Mouse (Mus musculus) ES-E14 (cell line): Measurements from ENCODE around the gene Rec114. TPM values are rescaled to one million over a fixed set of nuclear protein-coding genes. Genes with fewer than 3 reads are reported as not detected.

ENCODE experiments used
- DNase-seq: peaks from one replicate; pipeline ENCODE4 v3.0.0-alpha.2; 2013; ENCODE audit warnings: low read depth, low spot score
- H3K27ac ChIP-seq: 2 replicates; pipeline ENCODE4 v1.5.1; 2012; ENCODE audit warnings: low read depth, mild to moderate bottlenecking, low read length, moderate library complexity, mixed read lengths; ENCODE audit not compliant: poor library complexity, insufficient read depth, severe bottlenecking
- H3K36me3 ChIP-seq: 2 replicates; pipeline ENCODE4 v1.6.1; 2012; ENCODE audit warnings: mild to moderate bottlenecking, low read length, moderate library complexity, mixed read lengths; ENCODE audit not compliant: control insufficient read depth, poor library complexity, insufficient read depth, severe bottlenecking
- H3K4me1 ChIP-seq, 2 experiments: fragments of 150-350 bp in 1 of 2; sonication (generic) in 1 of 2; 2 replicates each; pipeline ENCODE4 v1.6.1; 2012; ENCODE audit warnings: low read length in 2 of 2, mild to moderate bottlenecking in 1 of 2, mixed read lengths in 1 of 2; ENCODE audit not compliant: control insufficient read depth in 2 of 2, insufficient read depth in 2 of 2, poor library complexity in 1 of 2
- H3K4me3 ChIP-seq, 2 experiments: fragments of 150-350 bp in 1 of 2; sonication (generic) in 1 of 2; 2 replicates each; pipeline ENCODE4 v1.5.1; 2012; ENCODE audit warnings: low read length in 2 of 2, low read depth in 1 of 2, mild to moderate bottlenecking in 1 of 2, mixed read lengths in 1 of 2; ENCODE audit not compliant: insufficient read depth in 1 of 2, poor library complexity in 1 of 2, severe bottlenecking in 1 of 2
- H3K9ac ChIP-seq: 2 replicates; pipeline ENCODE4 v1.6.1; 2012; ENCODE audit warnings: low read depth, mild to moderate bottlenecking, low read length, mixed read lengths; ENCODE audit not compliant: poor library complexity, insufficient read depth, severe bottlenecking
- H3K9me3 ChIP-seq: fragments of 150-350 bp; sonication (generic); 2 replicates; pipeline ENCODE4 v1.6.1; 2012; ENCODE audit warnings: low read depth, mild to moderate bottlenecking, low read length; ENCODE audit not compliant: control insufficient read depth, insufficient read depth
- CHD2 ChIP-seq: IDR thresholded peaks from 2 replicates; pipeline ENCODE4 v1.6.1; 2014; ENCODE audit warnings: mild to moderate bottlenecking, low read depth, low read length, inconsistent platforms
- HCFC1 ChIP-seq: IDR thresholded peaks from 2 replicates; pipeline ENCODE4 v1.6.1; 2012; ENCODE audit warnings: low read length, inconsistent platforms, borderline replicate concordance; ENCODE audit not compliant: insufficient read depth
- MAFK ChIP-seq: IDR thresholded peaks from 2 replicates; pipeline ENCODE4 v1.6.1; 2014; ENCODE audit warnings: mild to moderate bottlenecking, low read depth, low read length, inconsistent platforms; ENCODE audit not compliant: insufficient read depth
- ZC3H11A ChIP-seq: IDR thresholded peaks from 2 replicates; pipeline ENCODE4 v1.6.1; 2012; ENCODE audit warnings: low read depth, mild to moderate bottlenecking, inconsistent platforms, low read length, borderline replicate concordance
- ZNF384 ChIP-seq: IDR thresholded peaks from 2 replicates; pipeline ENCODE4 v1.6.1; 2012; ENCODE audit warnings: low read depth, low read length, inconsistent platforms
- in situ Hi-C, 2 experiments: fragments of 600-800 bp; cut with MboI; formaldehyde crosslinking; loops; one replicate each; pipeline ENCODE4 v1.15.1; 2025; ENCODE audit warnings: low sequenced_read_pairs in 2 of 2, inconsistent platforms in 1 of 2; ENCODE audit not compliant: unreplicated experiment in 2 of 2
- total RNA-seq: library from RNA; depleted of rRNA; stranded (reverse); fragments of 300-350 nt; gene quantifications from 2 replicates; pipeline ENCODE4 v1.2.3, GENCODE M21; 2012

The Rec114 gene
- total RNA-seq, 1 experiment, result 16.7 TPM

GRCm38 (mm10) chr9:58668171-58668570 lies 75.6 kb downstream of the Rec114 start:
- in situ Hi-C loops, result no loop called here
- Histone ChIP-seq H3K4me1 (peaks cover 2 to 16% of the 10 kb centered on the region in 2 experiments; a peak in 3 of 4 replicates), H3K4me3 (no peak overlapping the region), H3K9me3 (no peaks in the 10 kb centered on the region), H3K27ac (no peak overlapping the region), H3K36me3 (no peaks in the 10 kb centered on the region; the same call in 1 of the 2 replicates), H3K9ac (no peak overlapping the region)
- TF ChIP-seq ZNF384, result no peak
- TF ChIP-seq MAFK, result no peak
- no peak for TF ChIP-seq HCFC1
- no peak for TF ChIP-seq CHD2
- no peak for TF ChIP-seq ZC3H11A
- no peak for DNase-seq

- no peak overlapping the region for H3K9ac ChIP-seq
- H3K36me3 ChIP-seq, result no peaks in the 10 kb centered on the region; the same call in 1 of the 2 replicates
- in situ Hi-C loops, result no loop called here
- no peaks in the 10 kb centered on the region for H3K9me3 ChIP-seq
- H3K4me3 ChIP-seq, result no peak overlapping the region
- H3K4me1 ChIP-seq, result peaks cover 2 to 12% of the 10 kb centered on the region in 2 experiments; a peak in 3 of 4 replicates
- no peak for TF ChIP-seq ZC3H11A
- TF ChIP-seq ZNF384, result no peak
- no peak for TF ChIP-seq HCFC1
- no peak for TF ChIP-seq MAFK
- no peak for TF ChIP-seq CHD2
- H3K27ac ChIP-seq, result no peak overlapping the region
- no peak for DNase-seq
Measured at GRCm38 (mm10) chr9:58667244-58667643, 76.5 kb downstream of the Rec114 start.

- in situ Hi-C loops, result no loop called here
- Histone ChIP-seq H3K9me3 (no peaks in the 10 kb centered on the region), H3K9ac (no peak overlapping the region), H3K27ac (no peak overlapping the region), H3K36me3 (no peaks in the 10 kb centered on the region; the same call in 1 of the 2 replicates), H3K4me3 (no peak overlapping the region), H3K4me1 (peaks cover 2 to 6% of the 10 kb centered on the region in 2 experiments; a peak in 2 of 4 replicates)
- DNase-seq, result no peak
- TF ChIP-seq CHD2, result no peak
- no peak for TF ChIP-seq MAFK
- no peak for TF ChIP-seq HCFC1
- no peak for TF ChIP-seq ZC3H11A
- TF ChIP-seq ZNF384, result no peak
Measured at GRCm38 (mm10) chr9:58666191-58666590, 77.6 kb downstream of the Rec114 start.

- no peak overlapping the region for H3K9ac ChIP-seq
- H3K36me3 ChIP-seq, result no peaks in the 10 kb centered on the region; the same call in 1 of the 2 replicates
- H3K9me3 ChIP-seq, result no peaks in the 10 kb centered on the region
- H3K4me1 ChIP-seq, result peaks cover 0 to 6% of the 10 kb centered on the region in 2 experiments; a peak in 2 of 4 replicates
- in situ Hi-C loops, result no loop called here
- H3K27ac ChIP-seq, result no peak overlapping the region
- no peak for DNase-seq
- H3K4me3 ChIP-seq, result no peak overlapping the region
- TF ChIP-seq HCFC1, result no peak
- no peak for TF ChIP-seq MAFK
- no peak for TF ChIP-seq CHD2
- no peak for TF ChIP-seq ZNF384
- TF ChIP-seq ZC3H11A, result no peak
Measured at GRCm38 (mm10) chr9:58665492-58665891, 78.3 kb downstream of the Rec114 start.

- in situ Hi-C loops, result no loop called here
- no peak overlapping the region for H3K27ac ChIP-seq
- no peak for DNase-seq
Measured at GRCm38 (mm10) chr9:58662791-58663190, 81.0 kb downstream of the Rec114 start.

More at GRCm38 (mm10) chr9:58662791-58663190, 81.0 kb downstream of the Rec114 start:
- Histone ChIP-seq H3K9me3 (no peaks in the 10 kb centered on the region), H3K9ac (no peak overlapping the region), H3K4me3 (no peak overlapping the region), H3K4me1 (peaks cover 0 to 5% of the 10 kb centered on the region in 2 experiments; a peak in 2 of 4 replicates), H3K36me3 (peaks cover 5% of the 10 kb centered on the region; the same call in 1 of the 2 replicates)
- TF ChIP-seq HCFC1, result no peak
